Mouse (Mus musculus) midbrain, embryonic 16.5 days (tissue): Measurements from ENCODE around the gene Thap11. TPM values are rescaled to one million over a fixed set of nuclear protein-coding genes. Genes with fewer than 3 reads are reported as not detected.

ENCODE experiments used
- ATAC-seq: fragments of 200-750 bp; cut with Nextera tagmentation; 2 replicates; pipeline ENCODE4 v1.8.0; 2017; ENCODE audit warnings: moderate TSS enrichment
- H3K27ac ChIP-seq: fragments of 300-500 bp; sonication (generic); 2 replicates; pipeline ENCODE4 v1.5.1; 2014; ENCODE audit warnings: mild to moderate bottlenecking, low read length, mixed read lengths
- H3K27me3 ChIP-seq: fragments of 300-500 bp; sonication (generic); 2 replicates; pipeline ENCODE4 v1.6.1; 2014; ENCODE audit warnings: low read depth, low read length, mixed read lengths; ENCODE audit not compliant: control insufficient read depth, insufficient read depth
- H3K36me3 ChIP-seq: fragments of 300-500 bp; sonication (generic); 2 replicates; pipeline ENCODE4 v1.6.1; 2014; ENCODE audit warnings: mild to moderate bottlenecking, low read length, moderate library complexity, mixed read lengths; ENCODE audit not compliant: control insufficient read depth, insufficient read depth
- H3K4me1 ChIP-seq: fragments of 300-500 bp; sonication (generic); 2 replicates; pipeline ENCODE4 v1.6.1; 2014; ENCODE audit warnings: mild to moderate bottlenecking, low read length, mixed read lengths; ENCODE audit not compliant: control insufficient read depth, insufficient read depth
- H3K4me2 ChIP-seq: fragments of 300-500 bp; sonication (generic); 2 replicates; pipeline ENCODE4 v1.6.1; 2014; ENCODE audit warnings: mild to moderate bottlenecking, low read length, mixed read lengths
- H3K4me3 ChIP-seq: fragments of 300-500 bp; sonication (generic); 2 replicates; pipeline ENCODE4 v1.5.1; 2014; ENCODE audit warnings: low read depth, mild to moderate bottlenecking, low read length, moderate library complexity, mixed read lengths
- H3K9ac ChIP-seq: fragments of 300-500 bp; sonication (generic); 2 replicates; pipeline ENCODE4 v1.6.1; 2014; ENCODE audit warnings: low read depth, low read length, mixed read lengths
- H3K9me3 ChIP-seq: fragments of 300-500 bp; sonication (generic); replicated peaks from 2 replicates; pipeline ENCODE4 v1.6.1; 2014; ENCODE audit warnings: mild to moderate bottlenecking, low read length, mixed read lengths; ENCODE audit not compliant: control insufficient read depth, poor library complexity, severe bottlenecking
- WGBS: fragments of 180-500 bp; shearing (Covaris S2); extraction: QIAGEN DNeasy Blood & Tissue Kit; methylation state at CpG from one replicate; pipeline ENCODE4 v1.1.7; 2014; 5-methylcytosine and 5-hydroxymethylcytosine counted together
- polyA plus RNA-seq: library from polyadenylated mRNA; unstranded; fragments of >200 nt; fragmentation: Nextera tagmentation; extraction: Ambion mirVana; gene quantifications from 2 replicates; pipeline ENCODE4 v1.2.1, GENCODE M21; 2015

Thap11 gene
- polyA plus RNA-seq, 1 experiment from 2014 or later: 50.6 TPM

DNA sequence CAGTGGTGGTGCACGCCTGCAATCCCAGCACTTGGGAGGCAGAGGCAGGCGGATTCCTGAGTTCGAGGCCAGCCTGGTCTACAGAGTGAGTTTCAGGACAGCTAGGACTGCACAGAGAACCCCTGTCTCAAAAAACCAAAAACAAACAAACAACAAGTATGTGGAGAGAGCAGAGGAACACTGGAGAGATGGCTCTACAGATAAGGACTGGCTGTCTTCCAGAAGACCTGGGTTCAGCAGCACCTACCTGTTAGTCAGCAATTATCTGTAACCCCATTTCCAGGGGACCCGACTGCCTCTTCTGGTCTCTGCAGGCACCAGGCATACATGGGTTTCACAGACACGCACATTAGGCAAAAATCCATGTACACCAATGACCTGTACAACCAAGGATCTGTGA is 15.7 kb upstream of the Thap11 start:
- Histone ChIP-seq H3K9me3 (no peaks in the 10 kb centered on the region), H3K27ac (no peak overlapping the region), H3K27me3 (no peaks in the 10 kb centered on the region), H3K4me3 (no peak overlapping the region), H3K36me3 (peaks cover 8% of the 10 kb centered on the region), H3K4me1 (no peaks in the 10 kb centered on the region), H3K4me2 (no peak overlapping the region), H3K9ac (no peak overlapping the region)
- ATAC-seq: no peak
- 94% methylated on average over 5 of the region's 5 CpGs for WGBS

DNA sequence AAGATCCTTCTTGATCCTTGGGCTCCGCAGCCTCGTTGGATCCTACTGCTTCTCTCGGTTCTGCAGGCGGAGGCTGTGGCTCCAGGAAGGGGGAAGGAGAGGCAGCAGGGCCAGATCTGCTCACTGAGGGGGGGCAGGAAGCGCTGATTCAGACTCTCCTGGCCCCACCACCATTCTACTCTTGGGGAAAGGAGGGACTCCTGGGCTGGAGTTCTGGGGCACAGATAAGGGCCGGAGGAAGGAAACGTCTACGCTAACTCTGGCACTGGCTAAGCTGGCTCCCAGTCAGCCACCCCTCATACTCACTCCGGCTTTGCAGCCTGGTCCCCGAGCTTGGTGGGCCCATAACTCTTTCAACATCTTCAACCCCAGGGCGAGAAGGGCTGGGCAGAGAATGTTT is 8.3 kb upstream of the Thap11 start:
- Histone ChIP-seq H3K9ac (no peak overlapping the region), H3K4me1 (peaks cover 8% of the 10 kb centered on the region), H3K4me2 (no peak overlapping the region), H3K27me3 (no peaks in the 10 kb centered on the region), H3K4me3 (no peak overlapping the region), H3K27ac (no peak overlapping the region), H3K36me3 (peaks cover 33% of the 10 kb centered on the region), H3K9me3 (no peaks in the 10 kb centered on the region)
- ATAC-seq: no peak
- WGBS: 89% methylated on average over 11 of the region's 11 CpGs

DNA sequence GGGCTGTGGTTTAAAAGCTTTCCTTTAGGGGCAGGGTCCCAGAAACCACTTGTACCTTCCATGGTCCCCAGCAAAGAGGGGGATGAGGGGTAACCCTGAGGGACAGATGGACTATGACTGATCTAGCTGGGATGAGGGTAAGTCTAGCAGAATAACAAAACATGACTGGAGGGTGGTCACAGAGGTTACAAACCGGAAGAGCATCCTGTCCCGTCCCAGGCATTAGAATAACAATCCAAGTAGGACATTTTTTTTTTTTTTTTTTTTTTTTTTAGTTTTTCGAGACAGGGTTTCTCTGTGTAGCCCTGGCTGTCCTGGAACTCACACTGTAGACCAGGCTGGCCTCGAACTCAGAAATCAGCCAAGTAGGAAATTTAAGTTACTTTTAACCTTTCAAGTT is 4.9 kb upstream of the Thap11 start:
- no peak overlapping the region for H3K4me2 ChIP-seq
- ATAC-seq: no peak
- H3K36me3 ChIP-seq: peaks cover 20% of the 10 kb centered on the region
- H3K27me3 ChIP-seq: no peaks in the 10 kb centered on the region
- WGBS: 86% methylated on average over 4 of the region's 4 CpGs
- no peaks in the 10 kb centered on the region for H3K9me3 ChIP-seq
- no peak overlapping the region for H3K9ac ChIP-seq
- no peak overlapping the region for H3K27ac ChIP-seq
- H3K4me1 ChIP-seq: peaks cover 10% of the 10 kb centered on the region
- H3K4me3 ChIP-seq: no peak overlapping the region

DNA sequence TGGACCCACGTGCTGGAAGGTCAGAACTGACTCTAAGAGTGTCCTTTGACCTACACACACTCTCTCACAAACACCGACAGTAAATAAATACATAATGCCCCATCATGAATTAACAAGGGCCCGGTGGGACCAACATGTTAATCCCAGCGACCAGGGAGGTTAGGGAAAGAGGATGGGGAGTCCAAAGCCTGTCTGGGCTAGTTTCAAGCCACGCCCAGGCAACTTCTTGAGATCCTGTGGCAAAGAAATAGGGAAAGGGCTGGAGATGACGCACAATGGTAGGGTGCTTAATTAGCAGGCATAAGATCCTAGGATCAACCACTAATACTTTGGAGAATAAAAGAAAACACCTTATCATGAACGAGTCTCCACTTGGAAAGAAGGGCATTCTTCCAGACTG is 4.3 kb upstream of the Thap11 start:
- Histone ChIP-seq H3K9ac (no peak overlapping the region), H3K36me3 (peaks cover 18% of the 10 kb centered on the region), H3K4me1 (peaks cover 10% of the 10 kb centered on the region), H3K4me3 (no peak overlapping the region), H3K4me2 (peak overlapping the region; percentile 22), H3K27ac (no peak overlapping the region), H3K27me3 (no peaks in the 10 kb centered on the region), H3K9me3 (no peaks in the 10 kb centered on the region)
- 85% methylated on average over 7 of the region's 7 CpGs for WGBS
- ATAC-seq: no peak

DNA sequence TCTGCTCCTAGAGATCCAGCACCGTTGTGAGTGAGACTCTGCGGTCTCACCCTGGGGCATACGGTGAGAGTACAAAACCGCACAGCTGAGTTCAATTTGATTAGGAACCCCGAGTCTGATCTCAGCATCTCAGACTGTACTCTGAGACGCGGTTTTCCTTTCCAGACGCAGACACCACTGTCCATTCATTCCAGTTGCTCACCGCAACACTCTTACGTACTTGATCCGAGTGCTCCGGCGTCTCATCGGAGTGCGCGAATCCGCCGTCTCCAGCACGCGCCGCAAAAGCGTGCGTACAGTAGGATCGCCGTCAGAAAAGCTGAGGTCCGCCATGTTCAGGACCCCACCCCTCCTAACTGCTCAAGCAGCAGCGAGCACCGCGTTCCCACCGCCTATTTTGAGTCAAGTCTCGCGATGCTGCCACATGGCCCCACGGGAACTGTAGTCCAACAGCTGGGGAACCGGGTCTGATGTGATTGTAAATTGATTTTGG is 3.2 kb upstream of the Thap11 start:
- Histone ChIP-seq H3K9ac (peak overlapping the region; percentile 81), H3K36me3 (peaks cover 10% of the 10 kb centered on the region), H3K4me2 (peak overlapping the region; percentile 83), H3K9me3 (no peaks in the 10 kb centered on the region), H3K27ac (peak overlapping the region; percentile 82), H3K4me1 (peaks cover 21% of the 10 kb centered on the region), H3K27me3 (no peaks in the 10 kb centered on the region), H3K4me3 (peak overlapping the region; percentile 77)
- ATAC-seq: peak; percentile 86
- under 1% methylated on average over 34 of the region's 34 CpGs for WGBS

DNA sequence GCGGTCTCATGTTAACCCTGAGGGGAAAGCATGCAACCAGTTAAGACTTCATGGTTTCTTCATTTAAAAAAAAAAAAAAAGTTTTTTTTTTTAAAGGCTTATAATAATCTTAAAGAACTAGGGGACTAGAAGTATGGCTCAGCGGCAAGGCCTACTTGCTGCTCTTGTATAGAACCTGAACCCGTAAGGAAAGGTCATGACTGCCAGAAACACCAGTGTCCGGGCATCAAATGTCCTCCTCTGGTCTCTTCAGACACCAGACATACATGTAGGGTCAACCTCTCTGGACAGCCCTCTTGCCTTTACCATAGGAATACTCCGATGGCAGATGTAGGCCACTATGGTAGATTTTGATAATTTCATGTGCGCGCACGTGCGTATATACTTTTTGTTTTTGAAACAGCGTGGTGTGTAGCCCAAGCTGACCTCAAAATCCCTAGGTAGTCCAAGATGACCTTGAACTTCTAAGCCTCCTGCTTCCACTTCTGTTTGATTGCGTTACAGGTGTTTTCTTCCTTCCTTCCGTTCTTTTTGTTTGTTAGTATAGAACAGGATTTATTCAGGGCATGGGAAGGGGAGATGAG is 2.7 kb upstream of the Thap11 start:
- Histone ChIP-seq H3K27me3 (no peaks in the 10 kb centered on the region), H3K4me3 (peak overlapping the region; percentile 77; the same call in 1 of the 2 replicates), H3K36me3 (peaks cover 7% of the 10 kb centered on the region), H3K27ac (no peak overlapping the region; the same call in 1 of the 2 replicates), H3K9ac (no peak overlapping the region), H3K9me3 (no peaks in the 10 kb centered on the region), H3K4me2 (0 out of 2 replicates have a peak overlapping the region, but pooled peaks have one; percentile 83), H3K4me1 (peaks cover 26% of the 10 kb centered on the region)
- ATAC-seq: no peak
- WGBS: 83% methylated on average over 12 of the region's 12 CpGs

DNA sequence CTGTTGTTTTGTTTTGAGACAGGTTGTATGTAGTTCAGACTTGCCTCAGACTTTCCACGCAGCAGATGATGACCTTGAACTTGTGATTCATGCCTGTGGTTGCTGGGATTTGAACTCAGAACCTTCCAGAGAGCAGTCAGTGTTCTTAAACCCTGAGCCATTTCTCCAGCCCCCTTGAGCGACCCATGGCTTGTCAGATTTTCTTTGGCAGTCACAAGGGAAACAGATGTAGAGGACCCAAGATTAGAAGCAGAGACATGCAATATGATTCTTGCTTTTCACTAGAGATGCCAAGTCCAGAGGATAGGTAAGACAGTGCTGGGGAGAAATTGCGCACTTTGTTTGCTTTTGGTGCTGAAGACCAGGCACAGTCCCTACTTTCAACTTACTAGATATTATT is 1.8 kb upstream of the Thap11 start, which contains the start of gene Cenpt:
Gene Cenpt (minus strand): TSS at position 101 of the 400 bp plus-strand sequence.
- ATAC-seq: no peak
- Histone ChIP-seq H3K9me3 (no peaks in the 10 kb centered on the region), H3K36me3 (peaks cover 4% of the 10 kb centered on the region; the same call in 1 of the 2 replicates), H3K4me3 (peak within 1 kb of the TSS; percentile 77; the same call in 1 of the 2 replicates), H3K4me1 (peaks cover 35% of the 10 kb centered on the region), H3K4me2 (0 out of 2 replicates have a peak within 1 kb of the TSS, but pooled peaks have one; percentile 83), H3K9ac (no peak within 1 kb of the TSS), H3K27me3 (no peaks in the 10 kb centered on the region), H3K27ac (no peak within 1 kb of the TSS)
- WGBS: 87% methylated on average over 3 of the region's 3 CpGs

DNA sequence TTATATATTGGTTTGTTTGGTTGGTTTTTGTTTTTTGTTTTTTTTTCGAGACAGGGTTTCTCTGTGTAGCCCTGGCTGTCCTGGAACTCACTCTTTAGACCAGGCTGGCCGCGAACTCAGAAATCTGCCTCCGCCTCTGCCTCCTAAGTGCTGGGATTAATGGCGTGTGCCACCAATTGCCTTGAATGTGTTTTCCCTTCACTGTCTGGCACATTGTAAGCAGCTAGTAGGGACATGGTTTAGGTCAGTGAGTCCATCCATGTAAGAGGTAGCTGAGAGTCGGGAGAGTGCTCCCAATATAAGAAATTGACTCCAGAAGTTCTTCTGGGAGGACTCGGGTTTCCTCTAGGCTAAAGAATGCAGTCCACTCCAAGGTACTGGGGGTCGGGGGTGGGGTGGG is 629 bp upstream of the Thap11 start:
- Histone ChIP-seq H3K27ac (peak overlapping the region; percentile 39; the same call in 1 of the 2 replicates), H3K36me3 (no peaks in the 10 kb centered on the region), H3K4me3 (peak overlapping the region; percentile 66), H3K9ac (no peak overlapping the region), H3K9me3 (no peaks in the 10 kb centered on the region), H3K27me3 (no peaks in the 10 kb centered on the region), H3K4me1 (peaks cover 35% of the 10 kb centered on the region), H3K4me2 (peak overlapping the region; percentile 37)
- 25% methylated on average over 8 of the region's 8 CpGs for WGBS
- peak; percentile 18 for ATAC-seq
